Mouse (Mus musculus) gastrocnemius, postnatal 4 days (tissue): Measurements from ENCODE around the gene Zfhx3. TPM values are rescaled to one million over a fixed set of nuclear protein-coding genes. Genes with fewer than 3 reads are reported as not detected.

Source experiments
- DNase-seq, 2 experiments: peaks; one replicate each; pipeline ENCODE4 v3.0.0; 2021 to 2022; ENCODE audit warnings: low spot score in 2 of 2, mixed read lengths in 2 of 2
- total RNA-seq, 2 experiments: library from RNA; stranded (reverse); gene quantifications; 2 replicates each; pipeline ENCODE4 v1.2.3; 2021

Zfhx3 gene
- total RNA-seq, 2 experiments from 2014 or later, result 15.9 to 16.0 TPM

- no peak for DNase-seq
Measured at GRCm38 (mm10) chr8:108908066-108908465, 965.6 kb downstream of the Zfhx3 start.

GRCm38 (mm10) chr8:108908540-108908939 lies 966.1 kb downstream of the Zfhx3 start:
- no peak for DNase-seq

- no peak for DNase-seq
Measured at GRCm38 (mm10) chr8:108909035-108909434, 966.6 kb downstream of the Zfhx3 start.

DNA sequence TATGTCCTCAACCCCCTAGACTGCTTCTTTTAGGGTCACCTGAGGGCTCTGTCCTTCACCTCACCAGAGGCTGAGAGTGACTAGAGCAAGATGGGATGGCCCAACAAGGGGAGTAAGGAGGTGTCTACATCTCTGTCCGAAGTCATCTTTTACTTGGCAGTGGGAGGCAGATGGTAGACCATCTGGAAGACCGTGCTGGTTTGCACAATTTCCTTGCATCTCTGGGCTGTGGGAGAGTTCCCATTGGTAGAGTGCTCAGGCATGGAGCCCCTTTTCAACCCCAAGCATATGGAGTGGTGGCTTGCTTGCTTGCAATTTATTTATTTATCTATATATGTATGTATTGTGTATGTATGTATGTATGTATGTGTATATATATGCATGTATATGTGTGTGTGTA lies 967.0 kb downstream of the Zfhx3 start:
- no peak for DNase-seq

GRCm38 (mm10) chr8:108910843-108911242 lies 968.4 kb downstream of the Zfhx3 start:
- peak in 1 of 2 experiments; percentile 38 for DNase-seq

- peak; percentile 83 to 88 for DNase-seq
Measured at GRCm38 (mm10) chr8:108911511-108911910, 969.1 kb downstream of the Zfhx3 start.

- DNase-seq, result no peak
Measured at GRCm38 (mm10) chr8:108912998-108913397, 970.6 kb downstream of the Zfhx3 start.

DNA sequence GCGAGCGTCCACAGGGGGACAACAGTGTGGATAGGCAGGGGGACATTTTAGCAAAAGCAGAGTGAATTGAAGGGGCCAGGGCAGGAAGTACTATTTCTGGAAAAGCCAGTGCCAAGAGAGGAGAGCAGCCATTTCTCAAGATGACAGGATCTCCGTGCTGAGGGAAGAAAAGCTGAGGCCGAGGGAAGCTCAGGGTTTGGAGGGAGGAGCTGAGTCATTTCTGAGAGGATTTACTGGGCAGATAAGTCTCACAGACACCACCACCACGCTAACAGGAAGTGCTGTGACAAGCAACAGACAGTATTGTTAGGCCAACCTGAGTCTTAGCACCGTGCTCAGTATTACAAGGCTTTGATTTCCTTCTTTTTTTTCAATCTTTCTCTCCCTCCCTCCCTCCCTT lies 973.0 kb downstream of the Zfhx3 start:
- no peak for DNase-seq

DNA sequence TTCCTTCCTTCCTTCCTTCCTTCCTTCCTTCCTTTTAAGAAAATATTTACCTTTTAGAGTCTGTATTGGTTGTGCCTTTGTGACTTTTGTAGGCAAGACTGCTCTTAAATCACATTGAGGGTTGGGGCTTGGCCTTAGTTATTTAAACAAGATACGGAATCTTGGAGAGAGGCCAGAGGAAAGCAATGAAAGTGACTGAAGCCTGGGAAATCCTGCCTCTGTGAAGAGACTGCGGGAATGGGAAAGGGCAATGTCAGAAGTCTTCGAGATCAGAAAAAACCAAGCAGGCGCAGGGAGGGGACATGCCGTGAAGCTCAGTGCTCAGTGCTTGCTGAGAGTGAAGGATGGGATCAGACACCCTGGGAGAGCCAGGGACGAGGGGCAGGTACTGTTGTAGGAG lies 973.4 kb downstream of the Zfhx3 start:
- no peak for DNase-seq

GRCm38 (mm10) chr8:108920151-108920550 lies 977.7 kb downstream of the Zfhx3 start:
- no peak for DNase-seq

GRCm38 (mm10) chr8:108923161-108923560 lies 980.7 kb downstream of the Zfhx3 start:
- DNase-seq, result no peak

GRCm38 (mm10) chr8:108924526-108924925 lies 982.1 kb downstream of the Zfhx3 start:
- DNase-seq, result no peak

- peak in 1 of 2 experiments; percentile 68 for DNase-seq
Measured at GRCm38 (mm10) chr8:108926106-108926505, 983.7 kb downstream of the Zfhx3 start.

GRCm38 (mm10) chr8:108930635-108931034 lies 988.2 kb downstream of the Zfhx3 start:
- no peak for DNase-seq

DNA sequence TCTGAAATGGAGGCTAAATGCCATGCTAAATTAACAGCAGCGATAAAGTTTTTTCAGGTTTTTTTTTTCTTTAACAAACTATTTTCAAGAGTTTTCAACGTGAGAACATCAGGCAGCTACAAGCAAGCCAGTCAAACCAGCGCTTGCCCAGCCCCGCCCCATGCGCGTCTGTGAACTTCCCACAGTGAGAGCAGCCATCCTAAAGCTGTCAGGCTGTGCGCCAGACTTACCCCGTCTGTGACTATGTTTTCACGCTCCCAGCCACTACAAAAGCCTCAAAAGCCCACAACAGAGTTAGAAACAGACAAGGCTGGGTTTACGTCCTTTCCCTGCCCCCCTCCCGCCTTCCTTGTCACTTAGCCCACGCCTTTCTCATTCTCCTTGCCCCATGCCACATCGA lies 989.4 kb downstream of the Zfhx3 start:
- no peak for DNase-seq

DNA sequence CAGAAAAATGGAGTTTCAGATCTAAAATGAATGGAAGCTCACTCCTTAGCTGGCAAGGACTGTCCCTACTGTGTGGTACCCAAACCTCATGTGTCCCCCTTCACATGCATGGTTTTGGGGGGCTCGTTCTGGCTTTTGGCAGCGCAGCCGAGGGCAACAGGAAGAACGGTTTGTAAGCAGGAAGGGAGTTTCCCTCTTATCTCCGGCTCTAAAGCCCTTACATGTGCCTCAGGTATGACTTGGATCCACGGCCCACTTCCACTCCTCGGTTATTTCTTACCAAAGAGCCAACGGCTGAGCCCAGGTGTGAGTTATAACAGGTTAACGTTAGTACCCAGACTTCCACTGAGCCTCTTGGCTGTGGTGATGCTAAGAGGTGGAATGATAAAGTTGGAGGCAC lies 990.3 kb downstream of the Zfhx3 start:
- DNase-seq, result no peak

GRCm38 (mm10) chr8:108935834-108936694 lies 993.6 kb downstream of the Zfhx3 start:
- DNase-seq, result no peak

DNA sequence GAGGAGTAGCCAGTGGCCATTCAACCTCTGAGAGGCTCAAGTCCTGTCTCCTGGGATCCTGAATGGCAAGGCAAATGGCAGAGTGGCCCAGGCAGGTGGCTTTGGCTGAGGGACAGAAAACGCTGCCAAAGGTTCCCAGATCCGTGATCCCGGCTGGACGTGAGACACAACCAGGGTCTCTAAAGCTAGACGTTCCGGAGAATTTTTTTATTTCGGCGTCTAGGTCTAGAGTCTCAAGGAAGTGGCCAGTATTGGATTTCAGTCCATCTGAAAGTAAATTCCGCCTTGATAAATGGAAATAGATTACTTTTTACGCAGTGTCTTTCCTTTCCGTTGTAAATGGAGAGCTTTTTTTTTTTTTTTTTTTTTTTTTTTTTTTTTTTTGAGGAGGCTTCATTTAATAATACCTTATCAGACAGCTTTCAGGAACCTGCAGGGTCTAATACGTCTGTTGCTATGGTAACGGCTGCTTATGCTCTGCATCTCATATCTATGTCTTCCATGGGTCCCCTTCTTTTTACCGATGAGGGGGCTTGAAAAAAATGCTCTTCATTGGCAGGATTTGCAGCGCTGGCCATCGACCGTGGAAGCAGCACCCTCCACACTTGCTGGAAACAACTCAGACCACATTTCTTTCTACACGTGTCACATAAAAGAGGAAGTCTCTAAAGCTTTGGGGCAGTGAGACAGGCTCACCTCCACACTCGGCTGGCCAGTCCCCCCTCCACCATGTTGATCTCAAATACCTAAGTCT lies 994.4 kb downstream of the Zfhx3 start:
- DNase-seq, result no peak

DNA sequence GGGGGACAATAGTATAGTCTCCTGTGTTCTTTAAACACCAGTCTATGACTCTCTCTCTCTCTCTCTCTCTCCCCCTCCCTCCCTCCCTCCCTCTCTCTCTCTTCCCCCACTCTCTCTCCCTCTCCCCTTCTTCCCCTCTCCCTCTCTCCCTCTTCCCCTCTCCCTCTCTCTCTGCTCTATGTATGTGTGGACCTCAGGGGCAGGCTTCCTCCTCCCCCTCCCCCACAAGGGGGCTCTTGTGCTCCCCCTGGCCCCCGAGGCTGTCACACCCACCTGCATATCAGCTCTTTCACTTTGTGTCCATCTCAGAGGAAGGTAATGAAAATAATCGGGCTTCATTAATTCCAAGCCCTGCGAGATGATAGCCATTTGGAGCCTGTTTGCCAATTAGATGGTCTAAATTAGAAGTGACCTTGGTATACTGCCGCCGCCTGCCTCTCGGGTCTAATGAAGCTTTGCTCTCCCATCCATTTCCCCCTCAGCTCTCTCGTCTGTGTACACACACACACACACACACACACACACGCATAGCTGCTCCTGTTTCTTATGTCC lies 995.5 kb downstream of the Zfhx3 start:
- DNase-seq, result no peak

DNA sequence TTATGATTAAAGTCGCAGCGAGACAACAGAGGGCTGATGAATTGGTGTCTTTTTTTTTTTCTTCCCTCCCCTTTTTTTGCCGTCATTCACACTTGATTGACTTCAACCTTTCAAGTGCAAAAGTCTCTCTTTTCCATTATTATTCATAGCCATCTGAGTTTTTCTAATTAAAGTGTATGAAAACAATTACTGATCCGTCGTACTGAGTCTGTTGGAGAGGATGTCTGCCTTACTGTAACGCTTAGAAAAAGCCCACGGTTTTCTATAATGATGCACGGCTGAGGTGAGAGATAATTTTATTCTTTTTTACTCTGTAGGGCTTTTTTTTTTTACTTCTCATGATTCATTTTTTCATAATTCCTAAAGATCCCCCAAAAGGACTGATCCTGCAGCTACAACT lies 1000.2 kb downstream of the Zfhx3 start:
- no peak for DNase-seq

- DNase-seq, result no peak
Measured at GRCm38 (mm10) chr8:108943132-108943531, 1000.7 kb downstream of the Zfhx3 start.

DNA sequence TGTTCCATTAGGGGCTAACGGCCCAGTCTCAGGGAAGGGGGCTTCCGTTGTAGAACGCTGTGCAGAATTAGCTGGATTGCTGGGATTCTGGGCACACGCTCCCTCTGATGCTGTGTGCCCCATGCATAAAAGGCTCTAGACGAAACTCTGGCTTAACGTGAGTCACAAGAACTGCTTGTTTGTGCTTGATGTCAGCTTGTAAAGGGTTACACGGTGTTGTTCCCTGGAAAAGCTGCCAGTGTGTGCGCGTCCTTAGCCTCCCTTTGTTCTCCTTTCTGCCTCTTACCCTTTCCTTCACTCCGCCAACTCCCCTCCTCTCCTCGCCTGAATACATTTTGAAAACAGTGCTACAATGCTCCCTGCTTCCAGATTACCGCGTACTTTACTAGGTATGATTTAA lies 1001.9 kb downstream of the Zfhx3 start:
- no peak for DNase-seq
